18 mouse cellular contexts compared by ENCODE assay signal in genomic region chr10:5192861-5193490, GRCm38 (mm10).
A peak's percentile ranks its signal among the peaks of the same experiment; 100 is the strongest.
DNase-seq lines count a peak whose midpoint lies in the region; ATAC-seq and TF ChIP-seq lines count a peak whose summit lies in the region.
"Had no signal": no experiment of that assay in that cellular context is flagged by ENCODE, and none has a peak within 500 bp of the region (broad histone marks: within the 10 kb centered on the region; RNA-seq: fewer than 3 reads in every experiment).

No protein-coding gene starts in this region.

- no peak overlapping the region for H3K9ac ChIP-seq in hindbrain, embryonic 16.5 days (ENCODE audit: low read depth, low read length)
- H3K9ac ChIP-seq in hindbrain, embryonic 12.5 days, result no peak overlapping the region
- H3K9ac ChIP-seq in liver, adult 2 months (ENCODE audit: low read depth, low read length), result no peak overlapping the region
- H3K9ac ChIP-seq: hindbrain, embryonic 14.5 days; limb, embryonic 15.5 days; midbrain, embryonic 15.5 days; neural tube, embryonic 12.5 days had no signal

- peak; percentile 85 for DNase-seq in liver, adult 2 months (ENCODE audit: extremely low read depth, low read depth, low spot score)
- no peak for DNase-seq in liver
- DNase-seq in kidney, postnatal 14 days, result peak; percentile 31
- DNase-seq in adrenal gland, adult 2 months, result no peak
- DNase-seq: cerebellum, postnatal 10 days; right cerebral cortex, postnatal 14 days had no signal

- peaks cover 2% of the 10 kb centered on the region; the same call in 1 of the 2 replicates for H3K4me1 ChIP-seq in hindbrain, embryonic 16.5 days (ENCODE audit: control insufficient read depth, insufficient read depth, low read depth, low read length)
- no peaks in the 10 kb centered on the region for H3K4me1 ChIP-seq in hindbrain, embryonic 12.5 days
- H3K4me1 ChIP-seq in liver, adult 2 months (ENCODE audit: control insufficient read depth, insufficient read depth, low read length), result peaks cover 8% of the 10 kb centered on the region
- H3K4me1 ChIP-seq: neural tube, embryonic 12.5 days had no signal

- no peaks in the 10 kb centered on the region for H3K27me3 ChIP-seq in hindbrain, embryonic 16.5 days (replicated peaks; ENCODE audit: control insufficient read depth, insufficient read depth, low read length)
- H3K27me3 ChIP-seq in hindbrain, embryonic 12.5 days, result no peaks in the 10 kb centered on the region
- no peaks in the 10 kb centered on the region for H3K27me3 ChIP-seq in liver, adult 2 months (ENCODE audit: control insufficient read depth, insufficient read depth, low read length)
- no peaks in the 10 kb centered on the region for H3K27me3 ChIP-seq in myocyte (ENCODE audit: control insufficient read depth, insufficient read depth, insufficient read length)
- H3K27me3 ChIP-seq: limb, embryonic 15.5 days; megakaryocyte, embryonic 14.5 days; midbrain, embryonic 15.5 days; neural tube, embryonic 12.5 days had no signal

- H3K27ac ChIP-seq in hindbrain, embryonic 16.5 days (ENCODE audit: low read depth, low read length), result no peak overlapping the region
- no peak overlapping the region for H3K27ac ChIP-seq in hindbrain, embryonic 12.5 days
- peak overlapping the region; percentile 37 for H3K27ac ChIP-seq in liver, adult 2 months (replicated peaks; ENCODE audit: insufficient read depth, low read depth, low read length)
- H3K27ac ChIP-seq: embryonic facial prominence, embryonic 10.5 days; hindbrain, embryonic 14.5 days; limb, embryonic 15.5 days; midbrain, embryonic 15.5 days; neural tube, embryonic 12.5 days; stomach, postnatal 0 days had no signal

- no peak overlapping the region for H3K4me3 ChIP-seq in hindbrain, embryonic 16.5 days (ENCODE audit: low read length)
- no peak overlapping the region for H3K4me3 ChIP-seq in hindbrain, embryonic 12.5 days
- peak overlapping the region; percentile 13; the same call in 1 of the 2 replicates for H3K4me3 ChIP-seq in liver, adult 2 months (ENCODE audit: insufficient read depth, low read depth, low read length)
- no peak overlapping the region for H3K4me3 ChIP-seq in myocyte
- H3K4me3 ChIP-seq: embryonic facial prominence, embryonic 10.5 days; limb, embryonic 15.5 days; megakaryocyte, embryonic 14.5 days; midbrain, embryonic 15.5 days; neural tube, embryonic 12.5 days had no signal

- WGBS in hindbrain, embryonic 16.5 days, result 83% methylated on average over 9 of the region's 9 CpGs
- WGBS in hindbrain, embryonic 12.5 days, result 79% methylated on average over 9 of the region's 9 CpGs
- WGBS in liver, adult 2 months, result 23% methylated on average over 9 of the region's 9 CpGs

- no peaks in the 10 kb centered on the region for H3K79me2 ChIP-seq in liver, adult 2 months (ENCODE audit: control insufficient read depth, insufficient read depth, low read length)
- no peaks in the 10 kb centered on the region for H3K79me2 ChIP-seq in myocyte (ENCODE audit: control insufficient read depth, insufficient read depth)

- no peak for TF ChIP-seq POLR2A in liver, adult 2 months (IDR thresholded peaks at IDR 0.05; ENCODE audit: extremely low read depth, insufficient read depth, low read length)
- TF ChIP-seq POLR2A in myocyte (IDR thresholded peaks at IDR 0.05; ENCODE audit: insufficient read length, low read depth), result no peak

- ATAC-seq in hindbrain, embryonic 16.5 days, result no peak
- ATAC-seq in hindbrain, embryonic 12.5 days (ENCODE audit: low FRiP score), result no peak
- ATAC-seq: forebrain, embryonic 14.5 days; lung, postnatal 0 days; midbrain, embryonic 15.5 days had no signal

- TF ChIP-seq CTCF in liver, adult 2 months (IDR thresholded peaks at IDR 0.05; ENCODE audit: low read depth, low read length), result no peak

- no peaks in the 10 kb centered on the region for H3K36me3 ChIP-seq in hindbrain, embryonic 16.5 days (ENCODE audit: control insufficient read depth, insufficient read depth, low read length)
- peaks cover 5% of the 10 kb centered on the region; the same call in 1 of the 2 replicates for H3K36me3 ChIP-seq in hindbrain, embryonic 12.5 days
- H3K36me3 ChIP-seq in liver, adult 2 months (ENCODE audit: control insufficient read depth, insufficient read depth, low read length), result peaks cover 3% of the 10 kb centered on the region; the same call in 1 of the 2 replicates
- peaks cover 26% of the 10 kb centered on the region for H3K36me3 ChIP-seq in myocyte (ENCODE audit: control insufficient read depth, insufficient read depth)
- H3K36me3 ChIP-seq: embryonic facial prominence, embryonic 10.5 days; limb, embryonic 15.5 days; midbrain, embryonic 15.5 days; neural tube, embryonic 12.5 days had no signal

- no peak overlapping the region for H3ac ChIP-seq in myocyte (ENCODE audit: control insufficient read depth, insufficient read length)

- H3K9me3 ChIP-seq in hindbrain, embryonic 16.5 days (ENCODE audit: control insufficient read depth, low read length), result no peaks in the 10 kb centered on the region
- H3K9me3 ChIP-seq in hindbrain, embryonic 12.5 days (replicated peaks), result 0 out of 2 replicates have a peak, but pooled peaks cover 3% of the 10 kb centered on the region
- H3K9me3 ChIP-seq: limb, embryonic 15.5 days; midbrain, embryonic 15.5 days; neural tube, embryonic 12.5 days had no signal

- 0 out of 2 replicates have a peak overlapping the region, but pooled peaks have one; percentile 23 for H3K4me2 ChIP-seq in hindbrain, embryonic 16.5 days (ENCODE audit: low read length)
- no peak overlapping the region for H3K4me2 ChIP-seq in hindbrain, embryonic 12.5 days (replicated peaks)
- peak overlapping the region; percentile 62 for H3K4me2 ChIP-seq in myocyte (ENCODE audit: low read depth)
- H3K4me2 ChIP-seq: limb, embryonic 15.5 days; midbrain, embryonic 15.5 days; neural tube, embryonic 12.5 days had no signal

TF ChIP-seq in myocyte, 11 proteins besides CTCF, POLR2A, EP300 and RAD21:
- TF ChIP-seq MAX (IDR thresholded peaks at IDR 0.05; ENCODE audit: low read depth), result no peak
- TF ChIP-seq E2F4 (IDR thresholded peaks at IDR 0.05; ENCODE audit: insufficient read depth), result no peak
- TF ChIP-seq MYOG (IDR thresholded peaks at IDR 0.05; ENCODE audit: control insufficient read depth in 1 of 3, insufficient read depth in 1 of 3, insufficient read length in 2 of 3, low read depth in 2 of 3), result peak in 1 of 3 experiments; percentile 6
- no peak for TF ChIP-seq SRF (IDR thresholded peaks at IDR 0.05; ENCODE audit: control insufficient read depth, insufficient read length, low read depth)

Comparison
In these comparisons a context has a peak if more than half of its experiments do, and no peak if none do; other contexts are left out.
1. DNase-seq: peak in liver, adult 2 months (single experiment) and kidney, postnatal 14 days (single experiment); none in liver (single experiment) and adrenal gland, adult 2 months (single experiment).